Mouse (Mus musculus) brain, embryonic 14.5 days (tissue): ENCODE measurements around the gene Scn8a. TPM values are rescaled to one million over a fixed set of nuclear protein-coding genes. Genes with fewer than 3 reads are reported as not detected.

Experiments used
- DNase-seq: peaks from one replicate; pipeline ENCODE4 v3.0.0-alpha.2; 2011; ENCODE audit warnings: low read depth
- CTCF ChIP-seq: fragments of 200-500 bp; IDR thresholded peaks from 2 replicates; pipeline ENCODE4 v1.5.1; 2012; ENCODE audit warnings: inconsistent platforms, mild to moderate bottlenecking, moderate library complexity, borderline replicate concordance; ENCODE audit not compliant: insufficient read depth, insufficient read length; ENCODE audit errors: extremely low read depth
- POLR2A ChIP-seq: fragments of 200-500 bp; IDR thresholded peaks from 2 replicates; pipeline ENCODE4 v1.6.1; 2012; ENCODE audit warnings: mild to moderate bottlenecking, inconsistent platforms, borderline replicate concordance; ENCODE audit not compliant: poor library complexity, insufficient read depth, insufficient read length, severe bottlenecking; ENCODE audit errors: extremely low read depth
- polyA plus RNA-seq: library from polyadenylated mRNA; depleted of rRNA; stranded (reverse); fragments of >200 nt; gene quantifications from 2 replicates; pipeline ENCODE4 v1.2.3, GENCODE M21; 2012

Gene Scn8a
- polyA plus RNA-seq, 1 experiment: 38.3 TPM

- no peak for TF ChIP-seq POLR2A
- no peak for DNase-seq
These were observed 14.8 kb downstream of the Scn8a start for GRCm38 (mm10) chr15:100884481-100884880.

- DNase-seq: peak; percentile 44
- TF ChIP-seq CTCF (no peak), POLR2A (no peak)
These were observed 22.3 kb downstream of the Scn8a start for GRCm38 (mm10) chr15:100891962-100892361.

- TF ChIP-seq POLR2A (no peak), CTCF (no peak)
- no peak for DNase-seq
These were observed 26.8 kb downstream of the Scn8a start for GRCm38 (mm10) chr15:100896502-100896901.

GRCm38 (mm10) chr15:100903811-100904210, 34.2 kb downstream of the Scn8a start:
- peak; percentile 35 for DNase-seq
- TF ChIP-seq CTCF (no peak), POLR2A (no peak)

GRCm38 (mm10) chr15:100905006-100905405, 35.3 kb downstream of the Scn8a start:
- no peak for TF ChIP-seq POLR2A
- no peak for TF ChIP-seq CTCF
- no peak for DNase-seq

GRCm38 (mm10) chr15:100905751-100906150, 36.1 kb downstream of the Scn8a start:
- DNase-seq: no peak
- TF ChIP-seq POLR2A: no peak
- no peak for TF ChIP-seq CTCF

- TF ChIP-seq POLR2A: no peak
- no peak for TF ChIP-seq CTCF
- peak; percentile 26 for DNase-seq
These were observed 39.2 kb downstream of the Scn8a start for GRCm38 (mm10) chr15:100908817-100909216.

GRCm38 (mm10) chr15:100909734-100910163, 40.1 kb downstream of the Scn8a start:
- TF ChIP-seq CTCF (no peak), POLR2A (no peak)
- DNase-seq: peak; percentile 92

GRCm38 (mm10) chr15:100910381-100910841, 40.8 kb downstream of the Scn8a start:
- no peak for TF ChIP-seq CTCF
- TF ChIP-seq POLR2A: no peak
- peak; percentile 75 for DNase-seq

GRCm38 (mm10) chr15:100912676-100913266, 43.1 kb downstream of the Scn8a start:
- no peak for DNase-seq
- TF ChIP-seq POLR2A (no peak), CTCF (no peak)

GRCm38 (mm10) chr15:100914734-100915242, 45.1 kb downstream of the Scn8a start:
- TF ChIP-seq CTCF (peak; percentile 43; the same call in 1 of the 2 replicates), POLR2A (no peak)
- peak; percentile 79 for DNase-seq

GRCm38 (mm10) chr15:100918046-100918445, 48.4 kb downstream of the Scn8a start:
- no peak for TF ChIP-seq CTCF
- no peak for TF ChIP-seq POLR2A
- DNase-seq: no peak
